Mouse (Mus musculus): ENCODE measurements around the gene Ncaph. TPM values are rescaled to one million over a fixed set of nuclear protein-coding genes. Genes with fewer than 3 reads are reported as not detected.
"Not testable (repeated sequence)": the region's sequence is repeated elsewhere in the genome, so short reads cannot be mapped to it uniquely, and the experiment has no call there.

Gene Ncaph
- polyA plus RNA-seq, 1 experiment, result 1.1 TPM

DNA sequence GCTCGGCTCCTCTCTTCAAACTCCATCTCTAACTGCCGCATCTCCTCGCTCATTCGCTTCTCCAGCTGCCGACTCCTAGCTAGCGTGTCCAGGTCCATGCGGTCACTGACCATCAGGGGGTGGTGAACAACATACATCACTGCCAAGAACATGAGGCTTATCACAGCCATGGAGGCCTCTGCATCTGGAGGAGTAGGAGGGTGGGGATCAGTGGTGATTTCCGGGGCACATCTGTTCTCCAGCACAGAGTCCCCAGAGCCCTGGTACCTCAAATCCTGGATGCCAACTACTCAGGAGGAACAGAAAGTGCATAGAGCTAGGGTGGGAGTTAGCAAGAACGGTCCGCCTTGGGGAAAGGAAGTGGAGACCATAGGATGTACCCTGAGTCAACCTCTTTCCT lies 8.3 kb upstream of the Ncaph start:
- no peak for DNase-seq
- WGBS, result 64% methylated on average over 10 of the region's 10 CpGs
- no peak overlapping the region for H3K4me3 ChIP-seq (replicated peaks; ENCODE audit: insufficient read depth, low read depth, low read length)
- TF ChIP-seq CTCF (IDR thresholded peaks at IDR 0.05; ENCODE audit: borderline replicate concordance, insufficient read depth, low read depth, low read length) (no peak), POLR2A (IDR thresholded peaks at IDR 0.05; ENCODE audit: borderline replicate concordance, insufficient read depth, low read length) (no peak)
- no peaks in the 10 kb centered on the region for H3K27me3 ChIP-seq (ENCODE audit: control insufficient read depth, insufficient read depth, low read length)
- no peak overlapping the region for H3K27ac ChIP-seq (ENCODE audit: insufficient read depth, low read length)
- no peaks in the 10 kb centered on the region; the same call in 1 of the 2 replicates for H3K4me1 ChIP-seq (ENCODE audit: control insufficient read depth, insufficient read depth, low read length)

DNA sequence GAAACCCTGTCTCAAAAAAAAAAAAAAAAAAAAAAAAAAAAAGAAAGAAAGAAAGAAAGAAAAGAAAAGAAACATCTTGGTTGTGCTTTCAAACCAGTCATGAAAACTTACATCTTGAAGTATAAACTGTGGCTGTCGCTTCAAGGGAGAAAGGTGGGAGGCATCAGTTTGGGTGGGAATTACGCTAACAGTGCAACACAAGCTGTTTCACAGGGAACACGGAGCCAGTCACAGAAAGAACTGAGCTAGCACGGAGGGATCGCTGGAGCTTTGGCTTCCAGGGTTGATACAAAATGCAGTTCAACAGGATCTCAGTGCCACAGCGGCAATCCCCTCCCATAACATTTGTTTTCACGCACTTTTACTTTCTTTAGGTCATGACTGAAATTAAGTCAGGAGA lies 6.3 kb upstream of the Ncaph start:
- Histone ChIP-seq H3K27me3 (ENCODE audit: control insufficient read depth, insufficient read depth, low read length) (no peaks in the 10 kb centered on the region), H3K4me3 (replicated peaks; ENCODE audit: insufficient read depth, low read depth, low read length) (no peak overlapping the region), H3K4me1 (ENCODE audit: control insufficient read depth, insufficient read depth, low read length) (no peaks in the 10 kb centered on the region; the same call in 1 of the 2 replicates), H3K27ac (ENCODE audit: insufficient read depth, low read length) (no peak overlapping the region)
- TF ChIP-seq POLR2A (IDR thresholded peaks at IDR 0.05; ENCODE audit: borderline replicate concordance, insufficient read depth, low read length) (no peak), CTCF (IDR thresholded peaks at IDR 0.05; ENCODE audit: borderline replicate concordance, insufficient read depth, low read depth, low read length) (no peak)
- 96% methylated on average over 7 of the region's 7 CpGs for WGBS
- no peak for DNase-seq

DNA sequence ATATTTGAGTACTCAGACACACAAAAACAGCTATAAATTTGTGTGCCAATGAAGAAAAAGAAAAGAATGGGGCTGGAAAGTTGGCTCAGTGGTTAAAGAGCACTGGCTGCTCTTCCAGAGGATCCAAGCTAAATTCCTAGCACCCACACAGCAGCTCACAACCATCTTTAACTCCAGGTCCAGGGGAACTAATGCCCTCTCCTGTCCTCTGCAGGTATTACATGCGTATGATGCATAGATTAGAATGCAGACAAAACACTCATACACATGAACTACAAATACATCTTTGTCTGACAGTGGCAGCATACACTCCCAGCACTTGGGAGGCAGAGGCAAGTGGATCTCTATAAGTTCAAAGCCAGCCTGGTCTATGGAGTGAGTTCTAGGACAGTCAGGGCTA lies 5.9 kb upstream of the Ncaph start:
- no peak overlapping the region for H3K27ac ChIP-seq (ENCODE audit: insufficient read depth, low read length)
- H3K4me3 ChIP-seq (replicated peaks; ENCODE audit: insufficient read depth, low read depth, low read length), result no peak overlapping the region
- no peaks in the 10 kb centered on the region for H3K27me3 ChIP-seq (ENCODE audit: control insufficient read depth, insufficient read depth, low read length)
- DNase-seq, result no peak
- 97% methylated on average over 1 of the region's 1 CpGs for WGBS
- TF ChIP-seq POLR2A (IDR thresholded peaks at IDR 0.05; ENCODE audit: borderline replicate concordance, insufficient read depth, low read length) (no peak), CTCF (IDR thresholded peaks at IDR 0.05; ENCODE audit: borderline replicate concordance, insufficient read depth, low read depth, low read length) (no peak)
- H3K4me1 ChIP-seq (ENCODE audit: control insufficient read depth, insufficient read depth, low read length), result no peaks in the 10 kb centered on the region; the same call in 1 of the 2 replicates

DNA sequence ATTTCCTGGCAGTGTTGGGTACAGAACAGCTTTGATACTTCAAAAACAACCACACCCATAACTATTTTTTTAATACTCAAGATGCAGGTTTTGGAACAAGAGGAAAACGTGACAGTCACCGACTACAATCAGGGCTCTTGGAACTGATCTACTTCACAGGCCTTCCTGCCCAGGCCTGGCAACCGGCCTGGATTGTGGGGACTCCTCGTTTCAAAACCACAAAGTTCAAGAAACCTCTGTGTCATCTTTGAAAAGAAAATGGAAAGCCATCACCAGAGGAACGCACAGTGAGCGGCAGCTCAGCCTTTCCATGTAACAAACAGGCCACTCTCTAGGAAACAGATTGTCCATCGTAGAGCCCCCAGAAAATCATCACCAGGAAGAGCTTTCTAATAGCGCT lies 5.3 kb upstream of the Ncaph start:
- DNase-seq, result no peak
- no peaks in the 10 kb centered on the region for H3K27me3 ChIP-seq (ENCODE audit: control insufficient read depth, insufficient read depth, low read length)
- WGBS, result 75% methylated on average over 8 of the region's 8 CpGs

DNA sequence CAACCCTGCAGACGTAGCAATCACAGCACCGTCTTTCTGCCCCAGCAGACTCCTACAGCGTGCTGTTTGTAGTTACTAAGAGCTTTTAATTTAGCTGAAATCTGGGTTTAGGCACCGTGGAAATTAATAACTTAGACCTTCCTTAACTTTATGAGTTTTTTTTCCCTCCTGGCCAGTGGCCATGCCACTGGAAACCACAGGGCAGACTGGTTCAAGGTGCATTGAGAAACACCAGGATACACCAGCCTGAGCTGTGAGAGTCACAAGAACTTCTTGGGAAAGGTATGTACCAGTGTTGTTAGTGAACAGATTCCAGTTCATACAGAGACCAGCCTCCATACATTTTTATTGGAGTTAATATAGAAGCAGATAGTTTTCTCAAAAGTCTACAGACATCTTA lies 4.7 kb upstream of the Ncaph start:
- no peak for TF ChIP-seq CTCF (IDR thresholded peaks at IDR 0.05; ENCODE audit: borderline replicate concordance, insufficient read depth, low read depth, low read length)
- TF ChIP-seq POLR2A (IDR thresholded peaks at IDR 0.05; ENCODE audit: borderline replicate concordance, insufficient read depth, low read length), result no peak
- H3K27ac ChIP-seq (ENCODE audit: insufficient read depth, low read length), result no peak overlapping the region
- DNase-seq, result no peak
- 85% methylated on average over 4 of the region's 4 CpGs for WGBS
- H3K4me1 ChIP-seq (ENCODE audit: control insufficient read depth, insufficient read depth, low read length), result no peaks in the 10 kb centered on the region; the same call in 1 of the 2 replicates
- H3K27me3 ChIP-seq (ENCODE audit: control insufficient read depth, insufficient read depth, low read length), result no peaks in the 10 kb centered on the region
- H3K4me3 ChIP-seq (replicated peaks; ENCODE audit: insufficient read depth, low read depth, low read length), result no peak overlapping the region

More for the DNA sequence above, 5.3 kb upstream of the Ncaph start:
- Histone ChIP-seq H3K4me3 (replicated peaks; ENCODE audit: insufficient read depth, low read depth, low read length) (no peak overlapping the region), H3K4me1 (ENCODE audit: control insufficient read depth, insufficient read depth, low read length) (no peaks in the 10 kb centered on the region; the same call in 1 of the 2 replicates), H3K27ac (ENCODE audit: insufficient read depth, low read length) (no peak overlapping the region)
- TF ChIP-seq POLR2A (IDR thresholded peaks at IDR 0.05; ENCODE audit: borderline replicate concordance, insufficient read depth, low read length), result no peak

DNA sequence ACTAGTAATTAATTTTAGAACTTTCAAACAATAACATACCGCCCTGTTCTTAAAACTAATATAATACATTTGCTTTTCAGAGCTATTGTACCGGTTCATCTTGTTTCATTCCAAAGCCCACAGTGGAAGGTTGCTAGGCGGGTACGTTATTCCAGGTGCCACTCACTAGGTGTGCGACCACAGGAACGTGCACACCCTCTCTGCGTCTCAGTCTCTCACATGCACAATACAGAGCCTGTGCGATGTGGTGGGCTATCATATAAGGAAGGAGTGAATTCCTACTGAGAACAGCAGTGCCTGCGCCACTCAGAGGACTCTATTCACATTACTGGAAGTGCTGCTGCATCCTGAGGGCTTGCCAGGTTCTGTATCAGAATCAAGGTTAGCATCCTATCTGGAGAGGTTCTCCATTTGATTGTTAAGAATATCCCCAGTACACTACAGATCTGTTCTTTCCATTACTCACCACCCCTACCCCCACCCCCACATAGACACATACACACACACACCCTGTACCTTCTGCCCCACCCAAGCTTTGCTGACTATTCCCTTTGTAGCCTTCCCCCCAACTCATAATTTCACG lies 4.2 kb upstream of the Ncaph start:
- 80% methylated on average over 10 of the region's 10 CpGs for WGBS
- DNase-seq, result no peak
- Histone ChIP-seq H3K27me3 (ENCODE audit: control insufficient read depth, insufficient read depth, low read length) (no peaks in the 10 kb centered on the region), H3K4me1 (ENCODE audit: control insufficient read depth, insufficient read depth, low read length) (no peaks in the 10 kb centered on the region; the same call in 1 of the 2 replicates), H3K4me3 (replicated peaks; ENCODE audit: insufficient read depth, low read depth, low read length) (no peak overlapping the region), H3K27ac (ENCODE audit: insufficient read depth, low read length) (no peak overlapping the region)
- TF ChIP-seq CTCF (IDR thresholded peaks at IDR 0.05; ENCODE audit: borderline replicate concordance, insufficient read depth, low read depth, low read length), result no peak
- no peak for TF ChIP-seq POLR2A (IDR thresholded peaks at IDR 0.05; ENCODE audit: borderline replicate concordance, insufficient read depth, low read length)

DNA sequence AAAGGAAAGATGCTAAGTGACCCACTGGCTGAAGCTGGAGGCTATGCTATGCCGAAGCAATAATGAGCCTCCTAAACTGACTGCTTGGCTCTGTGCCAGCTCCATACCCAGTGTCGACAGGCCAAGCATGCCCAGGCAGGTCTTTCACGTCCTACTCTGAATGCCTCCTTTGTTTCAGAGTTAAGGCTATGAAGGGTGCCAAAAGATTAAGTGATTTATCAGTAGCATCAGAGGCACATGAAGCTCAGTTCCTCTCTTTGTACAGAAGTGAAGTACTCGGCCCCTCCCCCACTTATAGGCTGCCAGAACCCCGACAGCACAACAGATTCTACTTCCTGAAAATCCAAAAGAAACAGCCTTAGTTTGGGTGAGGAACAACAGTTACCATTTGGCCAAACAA lies 3.2 kb upstream of the Ncaph start:
- TF ChIP-seq CTCF (IDR thresholded peaks at IDR 0.05; ENCODE audit: borderline replicate concordance, insufficient read depth, low read depth, low read length) (no peak), POLR2A (IDR thresholded peaks at IDR 0.05; ENCODE audit: borderline replicate concordance, insufficient read depth, low read length) (no peak)
- 4% methylated on average over 5 of the region's 5 CpGs for WGBS
- Histone ChIP-seq H3K27ac (ENCODE audit: insufficient read depth, low read length) (no peak overlapping the region), H3K4me3 (replicated peaks; ENCODE audit: insufficient read depth, low read depth, low read length) (no peak overlapping the region), H3K27me3 (ENCODE audit: control insufficient read depth, insufficient read depth, low read length) (no peaks in the 10 kb centered on the region), H3K4me1 (ENCODE audit: control insufficient read depth, insufficient read depth, low read length) (no peaks in the 10 kb centered on the region)
- no peak for DNase-seq

DNA sequence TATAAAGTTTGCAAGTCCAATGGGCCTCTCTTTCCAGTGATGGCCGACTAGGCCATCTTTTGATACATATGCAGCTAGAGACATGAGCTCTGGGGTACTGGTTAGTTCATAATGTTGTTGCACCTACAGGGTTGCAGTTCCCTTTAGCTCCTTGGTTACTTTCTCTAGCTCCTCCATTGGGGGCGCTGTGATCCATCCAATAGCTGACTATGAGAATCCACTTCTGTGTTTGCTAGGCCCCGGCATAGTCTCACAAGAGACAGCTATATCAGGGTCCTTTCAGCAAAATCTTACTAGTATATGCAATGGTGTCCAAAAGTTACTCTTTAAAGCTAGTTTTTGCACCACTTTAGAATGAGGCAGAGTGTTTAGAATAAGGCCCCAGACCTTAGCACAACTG lies 1.5 kb upstream of the Ncaph start:
- not testable (repeated sequence) for H3K4me3 ChIP-seq (replicated peaks; ENCODE audit: insufficient read depth, low read depth, low read length); H3K27ac ChIP-seq (ENCODE audit: insufficient read depth, low read length)
- 38% methylated on average over 3 of the region's 3 CpGs for WGBS

More for the DNA sequence above, 1.5 kb upstream of the Ncaph start:
- DNase-seq; H3K27me3 ChIP-seq (ENCODE audit: control insufficient read depth, insufficient read depth, low read length); H3K4me1 ChIP-seq (ENCODE audit: control insufficient read depth, insufficient read depth, low read length): not testable (repeated sequence)
